Mouse (Mus musculus): ENCODE results near the gene Ythdf1. TPM values are rescaled to one million over a fixed set of nuclear protein-coding genes. Genes with fewer than 3 reads are reported as not detected.

Gene Ythdf1
- total RNA-seq, 1 experiment from 2014 or later: 48.0 TPM

DNA sequence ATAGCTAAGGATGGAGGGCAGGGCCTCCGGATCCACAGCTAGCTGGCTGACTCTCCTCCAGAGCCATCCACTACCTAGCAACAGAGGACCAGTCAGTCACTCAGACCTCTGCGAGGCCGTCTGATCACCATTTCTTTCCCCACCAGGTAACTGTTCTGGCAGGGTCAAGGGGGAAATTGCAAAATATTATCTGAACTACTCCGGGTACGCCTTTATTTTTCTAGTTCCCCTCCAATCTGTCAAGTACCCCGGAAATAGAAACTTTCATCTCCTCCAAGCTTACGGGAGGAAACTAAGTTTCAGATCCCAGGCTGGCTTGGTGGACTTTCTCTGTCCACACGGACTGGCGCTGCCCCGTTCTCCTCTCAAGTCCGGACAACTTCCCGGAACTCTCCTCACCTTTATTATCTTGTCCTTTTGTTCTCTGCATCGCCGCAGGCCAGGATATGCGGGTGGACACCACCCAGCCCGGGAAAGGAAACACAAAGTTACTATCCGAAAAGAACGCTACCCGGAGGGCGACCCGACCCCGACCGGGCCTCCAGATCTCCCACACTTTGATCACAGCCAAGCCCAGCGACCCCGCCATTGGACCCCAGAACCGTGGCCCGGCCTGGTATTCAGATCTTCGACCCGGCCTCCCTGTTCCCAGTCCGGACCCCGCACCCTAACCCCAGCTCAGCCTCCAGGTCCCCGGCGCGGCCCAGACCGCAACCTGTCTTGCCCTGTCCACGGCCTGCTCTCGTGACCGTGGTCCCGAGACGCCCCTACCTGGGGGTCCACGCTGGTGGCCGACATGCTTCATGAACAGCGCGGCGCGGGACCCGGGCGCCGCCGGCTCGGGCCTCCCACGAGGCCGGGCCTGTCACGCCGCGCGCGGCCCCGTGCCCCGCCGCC is 588 bp downstream of the Ythdf1 start:
- 0 out of 2 replicates have a peak, but pooled peaks have one; percentile 4 for ATAC-seq (replicated peaks; ENCODE audit: insufficient number of reproducible peaks, low FRiP score, low TSS enrichment, poor library complexity, severe bottlenecking)

DNA sequence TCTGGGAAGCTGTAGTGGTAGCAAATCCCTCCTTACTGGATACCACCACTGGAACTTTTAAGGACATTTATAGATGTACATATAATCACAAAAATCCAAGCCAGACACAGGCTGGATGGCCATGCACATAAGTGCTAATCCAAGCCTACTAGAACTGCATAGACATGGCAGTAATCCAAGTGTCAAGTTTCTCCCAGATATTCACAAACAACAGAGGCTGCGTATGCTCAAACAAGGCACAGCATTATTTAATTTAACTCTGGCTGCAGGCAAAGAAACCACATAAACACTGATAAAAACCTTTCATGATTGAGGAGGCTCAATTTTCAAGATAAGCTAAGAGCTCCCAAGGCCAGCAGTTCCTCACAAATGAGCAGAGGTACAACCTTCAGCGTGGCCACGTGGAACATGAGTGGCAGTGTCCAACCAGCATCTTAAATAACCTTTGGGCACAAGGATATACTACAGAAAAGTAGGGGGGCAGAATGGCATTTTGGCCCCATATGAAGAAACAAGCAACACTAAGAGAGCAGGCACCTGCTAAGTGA is 4.8 kb downstream of the Ythdf1 start:
- ATAC-seq (replicated peaks; ENCODE audit: insufficient number of reproducible peaks, low FRiP score, low TSS enrichment, poor library complexity, severe bottlenecking): no peak

DNA sequence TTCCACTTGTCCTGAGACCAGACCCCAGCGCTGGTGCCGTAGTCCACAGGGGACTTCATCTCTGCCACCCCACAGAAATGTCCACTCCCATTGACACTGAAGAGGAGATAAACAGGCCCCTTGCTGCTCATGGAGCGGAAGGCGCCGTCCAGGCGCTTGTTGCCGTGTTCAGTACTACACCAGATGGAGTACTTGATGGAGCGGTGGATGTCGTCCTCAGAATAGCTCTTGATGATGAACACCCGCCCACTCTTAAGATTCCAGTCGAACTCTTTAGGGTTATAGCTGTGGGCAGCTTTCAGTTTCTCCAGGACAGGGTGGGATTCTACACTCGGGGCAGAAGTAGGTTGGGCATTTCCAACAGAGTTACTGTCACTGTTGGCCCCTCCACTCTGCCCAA is 9.8 kb downstream of the Ythdf1 start:
- ATAC-seq (replicated peaks; ENCODE audit: insufficient number of reproducible peaks, low FRiP score, low TSS enrichment, poor library complexity, severe bottlenecking): no peak

DNA sequence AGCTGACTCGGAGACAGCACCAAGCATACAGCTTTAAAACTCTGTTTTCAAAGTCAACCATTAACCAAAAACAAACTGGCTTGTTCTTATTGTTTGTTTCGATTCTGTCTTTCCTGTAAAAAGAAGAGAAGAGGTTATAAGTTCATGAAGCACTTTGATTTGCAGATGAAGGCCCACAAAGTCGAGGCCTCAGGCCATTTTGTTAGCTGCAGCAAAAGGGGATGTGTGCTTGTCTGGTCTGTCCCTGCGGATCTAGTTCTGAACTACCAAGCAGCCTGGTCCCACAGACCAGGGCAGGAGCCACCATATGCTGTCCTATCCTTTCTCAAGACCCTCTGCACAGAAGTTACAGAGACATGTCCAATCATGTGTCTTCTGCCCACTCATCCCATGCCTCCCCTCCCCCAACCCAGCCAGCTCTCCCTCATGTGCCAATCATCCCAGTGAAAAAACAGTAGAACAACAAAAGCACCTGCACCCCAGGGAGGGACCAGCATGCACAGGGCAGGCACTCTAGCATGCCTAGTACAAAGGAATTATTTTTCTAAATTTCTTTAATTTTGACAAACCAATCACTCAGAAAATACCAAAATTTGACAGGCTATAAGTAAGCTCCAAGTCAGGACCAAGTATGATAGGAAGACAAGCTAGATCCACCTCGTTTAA is 15.1 kb downstream of the Ythdf1 start:
- ATAC-seq (replicated peaks; ENCODE audit: insufficient number of reproducible peaks, low FRiP score, low TSS enrichment, poor library complexity, severe bottlenecking): no peak

DNA sequence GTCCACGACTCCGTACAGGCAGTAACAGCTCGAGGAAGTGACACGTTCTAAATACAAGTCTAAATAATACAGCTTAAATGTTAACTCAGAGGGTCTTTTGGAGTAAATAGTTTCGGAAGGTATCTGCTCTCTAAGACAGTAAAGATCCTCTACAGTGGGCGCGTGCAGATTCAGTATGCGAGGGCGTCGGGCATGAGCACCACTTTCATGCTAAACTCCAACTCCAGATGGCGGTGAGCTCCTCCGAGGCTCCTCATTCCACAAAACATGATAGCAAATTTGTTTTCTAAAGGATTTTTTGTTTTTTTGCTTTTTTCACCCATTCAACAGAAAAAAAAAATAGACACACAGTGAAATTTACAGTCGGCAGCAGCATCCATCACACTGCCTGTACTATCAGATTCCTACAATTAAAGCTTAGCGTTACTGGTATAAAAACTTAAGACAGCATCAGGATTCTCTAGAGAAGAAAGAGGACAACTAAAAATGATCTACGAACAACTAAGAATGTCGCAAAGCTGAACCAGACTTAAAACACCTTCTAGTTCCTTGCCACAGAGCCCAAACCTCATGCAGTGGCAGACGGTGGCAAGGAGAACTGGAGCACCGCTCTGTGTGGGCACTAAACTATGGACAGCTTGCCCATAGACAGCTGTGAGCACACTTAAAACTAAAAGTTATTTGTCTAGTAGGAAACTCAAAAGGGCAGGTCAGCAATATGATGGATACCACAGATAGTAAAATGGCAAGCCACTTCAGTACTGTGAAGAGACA is 16.1 kb downstream of the Ythdf1 start:
- no peak for ATAC-seq (replicated peaks; ENCODE audit: insufficient number of reproducible peaks, low FRiP score, low TSS enrichment, poor library complexity, severe bottlenecking)

DNA sequence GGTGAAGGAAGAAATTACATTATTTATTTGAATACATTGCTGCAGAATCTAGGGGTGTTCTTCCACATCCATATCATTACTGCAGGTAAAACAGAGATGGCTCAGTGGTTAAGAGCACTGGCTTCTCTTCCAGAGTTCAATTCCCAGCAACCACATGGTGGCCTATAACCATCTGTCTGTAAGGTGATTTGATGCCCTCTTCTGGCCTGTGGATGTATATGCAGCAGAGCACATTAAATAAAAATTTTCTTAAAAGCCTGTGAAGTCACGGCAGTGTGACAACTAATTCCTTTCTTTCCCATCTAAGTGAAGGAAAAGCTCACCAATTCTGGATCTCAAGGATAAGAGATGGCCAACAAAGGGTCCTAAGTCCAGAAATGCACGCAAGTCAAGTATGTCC is 18.7 kb downstream of the Ythdf1 start:
- no peak for ATAC-seq (replicated peaks; ENCODE audit: insufficient number of reproducible peaks, low FRiP score, low TSS enrichment, poor library complexity, severe bottlenecking)

DNA sequence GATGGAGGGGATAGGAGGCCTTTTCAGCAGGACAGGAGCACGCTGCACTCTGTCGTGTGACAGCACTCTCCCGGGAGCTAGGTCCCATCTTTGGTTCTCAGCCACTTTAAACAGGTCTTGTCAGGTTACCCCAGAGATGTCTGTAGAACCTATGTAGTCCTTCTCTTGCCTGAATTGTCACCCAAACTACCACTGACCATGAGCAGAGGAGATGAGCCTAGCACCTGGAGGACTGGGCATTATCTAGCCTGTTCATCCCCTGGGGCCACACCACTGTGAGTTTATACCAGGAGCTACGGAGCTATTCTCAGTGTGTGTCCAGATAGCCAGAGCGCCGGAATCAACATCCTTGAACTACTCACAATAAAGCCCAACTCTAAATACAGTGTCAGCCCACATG is 22.9 kb downstream of the Ythdf1 start:
- no peak for ATAC-seq (replicated peaks; ENCODE audit: insufficient number of reproducible peaks, low FRiP score, low TSS enrichment, poor library complexity, severe bottlenecking)

DNA sequence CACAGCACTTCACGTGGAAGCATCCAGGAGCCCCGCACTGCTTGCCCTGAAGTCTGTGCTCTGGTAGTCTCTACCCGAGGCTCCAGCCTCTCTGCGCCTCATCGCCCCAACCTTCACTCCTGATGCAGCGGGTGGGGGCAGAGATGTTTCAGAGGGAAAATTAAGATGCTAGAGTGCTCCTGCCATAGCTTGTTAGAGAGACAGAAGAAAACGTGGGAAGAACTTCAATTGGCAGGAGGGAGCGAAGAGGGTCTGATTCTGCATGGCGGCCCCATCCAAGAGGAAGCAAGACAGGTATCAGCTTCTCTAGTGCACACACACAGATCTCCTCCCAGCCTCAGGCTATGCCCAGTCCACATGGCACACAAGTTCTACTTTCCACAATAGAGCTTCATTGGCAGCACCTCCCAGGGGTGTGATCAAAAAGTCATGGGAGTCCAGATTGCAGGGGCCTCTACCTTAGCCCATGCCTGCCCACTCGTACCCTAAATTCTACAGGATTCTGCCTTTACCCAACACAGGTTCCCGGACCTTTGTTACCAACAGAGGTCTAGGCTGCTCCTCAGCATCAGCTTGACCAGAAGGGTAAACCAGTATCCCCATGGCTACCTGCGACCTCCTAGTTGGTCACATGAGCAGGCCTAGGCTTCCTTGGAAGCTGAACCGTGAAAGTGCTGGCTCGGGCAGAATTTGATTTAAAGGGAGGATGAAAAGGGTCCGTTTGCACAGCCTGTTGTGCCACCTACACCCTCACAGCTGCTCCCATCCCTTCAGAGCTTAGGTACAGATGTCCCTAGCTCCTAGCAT is 23.7 kb downstream of the Ythdf1 start:
- ATAC-seq (replicated peaks; ENCODE audit: insufficient number of reproducible peaks, low FRiP score, low TSS enrichment, poor library complexity, severe bottlenecking): no peak

DNA sequence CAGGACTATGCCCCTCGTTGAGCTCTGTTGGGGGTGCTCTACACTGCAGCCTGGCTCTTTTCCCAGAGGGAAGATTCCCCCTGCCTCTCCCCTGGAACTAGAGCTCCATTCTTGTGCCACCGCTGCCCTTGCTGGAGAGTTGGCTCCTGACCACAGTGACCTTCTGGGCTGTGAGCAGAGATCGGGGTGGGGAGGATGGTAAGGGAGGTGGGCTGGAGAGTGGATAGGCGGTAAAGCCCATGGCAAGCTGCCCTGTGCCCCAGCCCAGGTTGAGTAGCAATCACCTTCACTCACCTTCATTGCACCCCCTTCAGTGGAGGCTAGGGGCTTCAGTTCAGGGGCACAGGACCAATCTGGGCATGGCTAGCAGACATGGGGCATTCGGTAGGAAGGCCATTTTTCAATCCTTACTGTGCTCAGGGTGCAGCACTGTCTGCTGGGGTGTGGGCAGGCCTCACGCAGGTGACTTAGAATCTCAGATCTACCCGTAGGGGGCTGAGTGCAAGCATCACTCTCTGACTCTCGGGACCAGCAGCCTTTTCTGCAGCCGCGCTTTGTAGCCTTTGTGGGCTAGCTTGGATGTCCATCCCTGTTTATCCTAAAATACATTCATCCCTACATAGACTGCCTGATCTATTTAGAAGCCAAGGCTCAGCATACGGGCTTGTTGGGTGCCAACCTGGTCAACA is 24.8 kb downstream of the Ythdf1 start:
- no peak for ATAC-seq (replicated peaks; ENCODE audit: insufficient number of reproducible peaks, low FRiP score, low TSS enrichment, poor library complexity, severe bottlenecking)

DNA sequence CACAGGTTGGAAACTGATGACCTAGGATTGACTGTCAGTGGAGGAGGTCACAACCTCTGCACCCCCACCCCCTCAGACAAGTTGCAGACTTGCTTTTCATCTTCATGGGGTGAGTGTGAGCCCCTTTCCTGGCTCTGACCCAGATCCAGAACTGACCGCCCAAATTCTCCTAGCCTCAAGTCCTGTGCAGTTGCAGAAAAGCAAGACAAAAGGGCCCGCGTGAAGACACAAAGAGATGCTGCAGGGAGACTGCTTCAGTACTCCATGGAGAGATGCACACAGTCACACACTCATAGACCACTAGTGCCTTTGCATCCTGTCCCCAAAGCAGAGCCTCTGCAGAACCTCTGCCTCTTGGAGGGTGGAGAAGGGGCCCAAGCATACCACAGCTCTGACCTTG is 25.4 kb downstream of the Ythdf1 start:
- ATAC-seq (replicated peaks; ENCODE audit: insufficient number of reproducible peaks, low FRiP score, low TSS enrichment, poor library complexity, severe bottlenecking): no peak

DNA sequence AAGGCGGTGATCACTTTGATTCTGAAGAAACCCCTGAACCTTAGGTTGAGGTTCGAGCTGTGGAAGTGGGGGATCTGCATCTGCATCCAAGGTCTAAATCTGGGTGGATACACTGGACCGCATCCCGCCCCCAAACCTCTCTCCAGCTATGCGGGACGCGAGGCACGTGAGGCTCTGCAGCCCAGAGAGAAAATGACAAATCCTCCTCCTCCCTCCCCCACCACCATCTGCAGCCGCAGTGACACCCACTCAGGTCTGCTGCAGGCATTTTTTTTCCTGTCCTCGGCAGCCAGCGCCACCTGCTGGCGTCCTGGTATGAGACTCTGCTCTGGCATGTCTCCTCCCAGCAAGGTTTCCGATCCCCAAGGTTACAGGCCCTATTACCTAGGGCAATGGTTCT is 26.0 kb downstream of the Ythdf1 start:
- ATAC-seq (replicated peaks; ENCODE audit: insufficient number of reproducible peaks, low FRiP score, low TSS enrichment, poor library complexity, severe bottlenecking): peak; percentile 41; the same call in 1 of the 2 replicates

DNA sequence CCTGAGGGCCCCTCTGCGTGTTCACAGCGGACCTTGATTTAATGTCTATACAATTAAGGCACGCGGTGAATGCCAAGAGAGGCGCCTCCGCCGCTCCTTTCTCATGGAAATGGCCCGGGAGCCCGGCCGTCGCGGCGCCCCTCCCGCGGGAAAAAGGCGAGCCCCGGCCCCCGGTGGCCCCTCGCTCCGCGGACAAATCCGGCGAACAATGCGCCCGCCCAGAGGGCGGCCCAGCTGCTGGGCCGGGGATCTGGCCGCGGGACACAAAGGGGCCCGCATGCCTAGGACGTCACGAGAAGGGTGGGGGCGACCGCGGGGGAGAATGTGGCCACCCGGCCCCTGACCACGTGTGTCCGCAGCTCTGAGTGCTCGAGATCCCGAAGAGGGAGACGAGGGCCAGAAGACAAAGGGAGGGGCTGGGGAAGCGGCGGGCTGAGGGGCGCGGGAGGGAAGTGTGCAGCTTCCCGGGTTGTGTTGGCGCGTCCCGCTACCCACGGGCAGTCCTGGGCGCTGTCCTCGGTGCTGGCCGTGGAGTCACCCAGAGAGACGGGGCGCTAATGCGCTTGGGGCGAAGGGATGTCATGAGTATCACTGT is 26.6 kb downstream of the Ythdf1 start:
- no peak for ATAC-seq (replicated peaks; ENCODE audit: insufficient number of reproducible peaks, low FRiP score, low TSS enrichment, poor library complexity, severe bottlenecking)

DNA sequence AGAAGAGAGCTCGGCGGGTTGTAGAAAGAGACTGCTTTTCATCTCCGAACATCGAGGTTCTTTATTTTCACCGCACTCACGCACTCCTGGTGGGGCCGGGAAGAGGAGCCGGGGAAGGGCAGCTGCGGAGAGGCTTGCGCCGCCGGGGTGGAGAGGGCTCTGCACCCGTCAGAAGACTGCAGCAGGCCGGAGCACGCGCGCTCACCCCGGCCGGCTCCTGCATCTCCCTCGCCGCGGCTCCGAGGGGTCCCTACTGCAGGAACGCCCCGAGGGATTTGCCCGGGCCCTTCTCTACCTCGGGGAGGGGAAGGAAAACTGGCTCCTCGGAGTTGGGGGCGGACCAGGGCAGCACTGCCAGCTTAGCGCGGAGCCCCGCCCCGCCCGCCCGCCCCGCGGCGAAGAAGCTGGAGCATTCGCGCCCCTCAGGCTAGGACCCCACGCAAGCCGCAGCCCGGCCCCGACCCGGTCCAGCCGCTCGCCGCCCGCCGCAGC is 27.2 kb downstream of the Ythdf1 start:
- no peak for ATAC-seq (replicated peaks; ENCODE audit: insufficient number of reproducible peaks, low FRiP score, low TSS enrichment, poor library complexity, severe bottlenecking)

DNA sequence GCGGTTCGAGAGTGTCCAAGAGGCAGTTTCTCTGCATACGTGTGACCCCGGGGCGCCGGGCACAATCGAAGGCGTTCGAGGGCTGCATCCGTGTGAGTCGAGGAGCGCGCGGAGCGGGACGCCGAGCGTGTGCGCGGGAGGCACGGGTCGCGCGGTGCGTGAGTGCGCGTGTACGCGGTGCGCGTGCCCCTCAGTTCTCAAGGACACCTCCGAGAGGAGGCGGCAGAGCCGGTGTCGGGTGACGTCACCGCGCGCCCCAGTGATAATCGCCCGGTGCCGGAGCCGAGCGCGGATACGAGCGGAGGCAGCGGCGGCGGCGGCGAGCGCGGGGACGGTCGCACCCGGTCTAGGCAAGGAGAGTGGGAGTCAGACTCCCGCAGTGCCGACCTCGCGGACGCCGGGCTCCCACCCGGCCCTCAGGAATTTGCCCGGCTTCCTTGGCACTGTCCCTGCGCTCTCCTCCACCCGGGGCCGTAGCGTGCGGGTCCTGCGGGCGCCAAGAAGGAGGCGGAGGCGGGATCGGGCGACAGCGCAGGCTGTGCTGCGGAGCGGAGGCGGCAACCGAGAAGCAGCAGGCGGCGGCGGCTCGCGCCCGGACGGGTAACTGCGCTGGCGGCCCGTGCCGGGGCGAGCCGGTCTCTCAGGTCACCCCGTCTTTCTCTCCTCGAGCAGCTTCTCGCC is 27.8 kb downstream of the Ythdf1 start:
- no peak for ATAC-seq (replicated peaks; ENCODE audit: insufficient number of reproducible peaks, low FRiP score, low TSS enrichment, poor library complexity, severe bottlenecking)

DNA sequence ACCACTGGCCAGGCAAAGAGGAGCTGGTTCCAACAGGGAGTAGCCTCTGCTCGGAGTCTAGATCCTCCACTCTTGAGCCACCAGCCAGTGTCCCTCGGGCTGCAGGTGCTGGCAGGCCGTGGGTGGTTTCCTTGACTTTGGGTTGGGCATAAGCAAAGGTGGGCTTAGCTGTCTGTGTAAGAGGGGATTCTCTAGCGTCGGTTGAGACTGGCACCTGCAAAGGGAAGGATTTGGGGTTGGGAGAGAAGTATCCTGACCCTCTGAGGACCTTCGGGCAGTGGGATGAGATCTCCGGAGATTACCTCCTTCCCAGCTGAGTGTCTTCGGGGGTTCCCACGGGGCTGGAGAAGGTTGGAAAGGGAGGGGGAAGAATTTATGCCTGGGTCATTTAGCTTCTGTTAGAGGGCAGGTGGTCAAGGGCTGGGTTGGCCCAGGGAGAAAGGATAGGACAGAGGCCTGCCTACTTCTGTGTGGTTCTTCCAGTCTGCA is 28.9 kb downstream of the Ythdf1 start:
- no peak for ATAC-seq (replicated peaks; ENCODE audit: insufficient number of reproducible peaks, low FRiP score, low TSS enrichment, poor library complexity, severe bottlenecking)

DNA sequence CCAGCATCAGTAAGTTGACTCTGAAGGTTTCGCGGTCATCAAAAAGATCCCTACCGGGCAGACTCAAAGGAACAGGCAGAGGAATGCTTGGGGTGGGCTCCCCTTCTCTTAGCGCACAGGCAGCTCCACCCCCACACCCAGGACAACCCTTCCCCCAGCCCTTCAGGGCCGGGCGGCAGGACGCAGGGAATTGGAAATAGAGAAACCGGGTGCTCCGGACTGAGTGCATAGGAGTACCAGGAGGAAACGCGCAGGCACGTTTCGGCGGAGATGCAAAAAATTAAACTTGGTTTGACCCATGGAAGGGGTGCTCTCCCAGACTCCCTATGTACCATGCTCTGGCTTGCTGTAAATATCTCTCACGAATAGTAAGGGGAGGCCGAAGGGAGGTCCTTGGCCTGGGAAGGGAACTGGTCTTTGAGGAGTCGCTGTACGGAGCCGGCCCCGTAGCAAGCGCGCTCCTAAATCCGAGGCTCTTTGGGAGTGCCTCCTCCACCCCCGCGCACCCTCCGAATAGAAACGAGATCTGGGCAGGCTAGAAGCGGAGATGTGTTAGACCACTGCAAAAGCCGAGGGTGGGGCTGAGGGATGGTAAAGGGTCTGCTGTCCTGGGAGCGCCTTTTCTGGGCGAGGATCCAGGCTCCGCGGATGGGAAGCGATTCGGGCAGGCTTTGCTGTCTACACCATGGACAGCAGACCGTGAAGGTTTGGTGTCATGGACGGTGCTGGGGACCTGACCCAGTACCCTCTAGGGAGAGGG is 29.5 kb downstream of the Ythdf1 start:
- no peak for ATAC-seq (replicated peaks; ENCODE audit: insufficient number of reproducible peaks, low FRiP score, low TSS enrichment, poor library complexity, severe bottlenecking)

Data from monocyte, adult 5-6 weeks (primary cell).